Mouse (Mus musculus) liver, adult 2 months (tissue): ENCODE measurements around the gene Tfap4. TPM values are rescaled to one million over a fixed set of nuclear protein-coding genes. Genes with fewer than 3 reads are reported as not detected.

Experiments used
- DNase-seq: peaks from one replicate; pipeline ENCODE4 v3.0.0-alpha.2; 2011; ENCODE audit warnings: low read depth, low spot score; ENCODE audit errors: extremely low read depth
- H3K27ac ChIP-seq: fragments of 200-500 bp; replicated peaks from 2 replicates; pipeline ENCODE4 v1.5.1; 2012; ENCODE audit warnings: low read depth, mild to moderate bottlenecking, control low read depth, inconsistent platforms, low read length; ENCODE audit not compliant: insufficient read depth
- H3K27me3 ChIP-seq: fragments of 200-500 bp; 2 replicates; pipeline ENCODE4 v1.6.1; 2012; ENCODE audit warnings: mild to moderate bottlenecking, moderate library complexity, low read length, inconsistent platforms; ENCODE audit not compliant: control insufficient read depth, insufficient read depth
- H3K36me3 ChIP-seq: fragments of 200-500 bp; 2 replicates; pipeline ENCODE4 v1.6.1; 2012; ENCODE audit warnings: low read length, inconsistent platforms; ENCODE audit not compliant: control insufficient read depth, insufficient read depth
- H3K4me1 ChIP-seq: fragments of 200-500 bp; 2 replicates; pipeline ENCODE4 v1.6.1; 2011; ENCODE audit warnings: low read length; ENCODE audit not compliant: control insufficient read depth, insufficient read depth
- H3K4me3 ChIP-seq: fragments of 200-500 bp; 2 replicates; pipeline ENCODE4 v1.5.1; 2011; ENCODE audit warnings: low read depth, mild to moderate bottlenecking, control low read depth, low read length, moderate library complexity; ENCODE audit not compliant: insufficient read depth
- H3K79me2 ChIP-seq: fragments of 200-500 bp; 2 replicates; pipeline ENCODE4 v1.6.1; 2012; ENCODE audit warnings: inconsistent platforms, mild to moderate bottlenecking, low read length, moderate library complexity; ENCODE audit not compliant: control insufficient read depth, insufficient read depth
- H3K9ac ChIP-seq: fragments of 200-500 bp; 2 replicates; pipeline ENCODE4 v1.6.1; 2012; ENCODE audit warnings: low read depth, mild to moderate bottlenecking, control low read depth, inconsistent platforms, low read length
- CTCF ChIP-seq: fragments of 200-500 bp; IDR thresholded peaks from 2 replicates; pipeline ENCODE4 v1.5.1; 2011; ENCODE audit warnings: low read depth, low read length, control low read depth
- POLR2A ChIP-seq: fragments of 200-500 bp; IDR thresholded peaks from 2 replicates; pipeline ENCODE4 v1.6.1; 2011; ENCODE audit warnings: low read length, control low read depth; ENCODE audit not compliant: insufficient read depth; ENCODE audit errors: extremely low read depth
- WGBS: fragments of 180-500 bp; shearing (Covaris S2); methylation state at CpG from one replicate; pipeline ENCODE4 v1.1.7; 2018; 5-methylcytosine and 5-hydroxymethylcytosine counted together
- polyA plus RNA-seq: library from polyadenylated mRNA; depleted of rRNA; stranded (reverse); fragments of >200 nt; gene quantifications from 2 replicates; pipeline ENCODE4 v1.2.3, GENCODE M21; 2012
- total RNA-seq: library from RNA; depleted of rRNA; stranded (reverse); fragments of >200 nt; gene quantifications from 2 replicates; pipeline ENCODE4 v1.2.3, GENCODE M21; 2014

Gene Tfap4
- total and polyA plus RNA-seq, 2 experiments: 2.5 to 3.2 TPM

GRCm38 (mm10) chr16:4576038-4576437 is 16.4 kb upstream of the Tfap4 start:
- TF ChIP-seq CTCF: no peak
- no peak for TF ChIP-seq POLR2A
- WGBS: 80% methylated on average over 2 of the region's 2 CpGs
- no peak overlapping the region for H3K4me3 ChIP-seq

GRCm38 (mm10) chr16:4570737-4571136 is 11.1 kb upstream of the Tfap4 start:
- H3K36me3 ChIP-seq: no peaks in the 10 kb centered on the region
- no peak for DNase-seq
- WGBS: 91% methylated on average over 4 of the region's 4 CpGs
- H3K79me2 ChIP-seq: no peaks in the 10 kb centered on the region
- H3K27ac ChIP-seq: no peak overlapping the region
- TF ChIP-seq POLR2A (no peak), CTCF (no peak)
- no peak overlapping the region for H3K9ac ChIP-seq
- no peak overlapping the region for H3K4me3 ChIP-seq
- H3K4me1 ChIP-seq: no peaks in the 10 kb centered on the region
- no peaks in the 10 kb centered on the region for H3K27me3 ChIP-seq

More at GRCm38 (mm10) chr16:4576038-4576437, 16.4 kb upstream of the Tfap4 start:
- Histone ChIP-seq H3K27me3 (no peaks in the 10 kb centered on the region), H3K27ac (no peak overlapping the region), H3K9ac (no peak overlapping the region), H3K36me3 (no peaks in the 10 kb centered on the region), H3K79me2 (no peaks in the 10 kb centered on the region), H3K4me1 (no peaks in the 10 kb centered on the region)
- no peak for DNase-seq

GRCm38 (mm10) chr16:4567912-4568311 is 8.3 kb upstream of the Tfap4 start:
- H3K9ac ChIP-seq: no peak overlapping the region
- H3K4me1 ChIP-seq: no peaks in the 10 kb centered on the region
- H3K27me3 ChIP-seq: no peaks in the 10 kb centered on the region
- H3K27ac ChIP-seq: no peak overlapping the region
- H3K79me2 ChIP-seq: no peaks in the 10 kb centered on the region
- H3K4me3 ChIP-seq: no peak overlapping the region
- no peaks in the 10 kb centered on the region for H3K36me3 ChIP-seq
- TF ChIP-seq POLR2A (no peak), CTCF (peak; percentile 83)
- WGBS: 23% methylated on average over 4 of the region's 4 CpGs
- peak; percentile 53 for DNase-seq

GRCm38 (mm10) chr16:4560145-4560952 is 695 bp upstream of the Tfap4 start:
- no peak for TF ChIP-seq POLR2A
- peak; percentile 79 for TF ChIP-seq CTCF
- DNase-seq: peak; percentile 63
- Histone ChIP-seq H3K27me3 (no peaks in the 10 kb centered on the region), H3K36me3 (no peaks in the 10 kb centered on the region), H3K4me3 (peak overlapping the region; percentile 70), H3K27ac (peak overlapping the region; percentile 32), H3K4me1 (peaks cover 9% of the 10 kb centered on the region), H3K9ac (peak overlapping the region; percentile 62), H3K79me2 (peaks cover 10% of the 10 kb centered on the region; the same call in 1 of the 2 replicates)
- WGBS: 3% methylated on average over 43 of the region's 43 CpGs

- under 1% methylated on average over 43 of the region's 43 CpGs for WGBS
- peak; percentile 57 for DNase-seq
- Histone ChIP-seq H3K4me1 (peaks cover 9% of the 10 kb centered on the region), H3K36me3 (no peaks in the 10 kb centered on the region), H3K9ac (peak overlapping the region; percentile 81), H3K27ac (peak overlapping the region; percentile 73), H3K4me3 (peak overlapping the region; percentile 70), H3K79me2 (peaks cover 10% of the 10 kb centered on the region; the same call in 1 of the 2 replicates), H3K27me3 (no peaks in the 10 kb centered on the region)
- no peak for TF ChIP-seq CTCF
- TF ChIP-seq POLR2A: no peak
Observed at GRCm38 (mm10) chr16:4558980-4559631, 548 bp downstream of the Tfap4 start.
